Mouse (Mus musculus): ENCODE measurements around the gene Rfwd3. TPM values are rescaled to one million over a fixed set of nuclear protein-coding genes. Genes with fewer than 3 reads are reported as not detected.
"Not testable (repeated sequence)": the region's sequence is repeated elsewhere in the genome, so short reads cannot be mapped to it uniquely, and the experiment has no call there.

The Rfwd3 gene
- polyA plus RNA-seq, 1 experiment from 2014 or later = 80.2 TPM

- WGBS = 83% methylated on average over 4 of the region's 4 CpGs
- H3K36me3 ChIP-seq = peaks cover 91% of the 10 kb centered on the region
- H3K4me2 ChIP-seq = no peak overlapping the region
- no peaks in the 10 kb centered on the region for H3K9me3 ChIP-seq
- H3K9ac ChIP-seq (replicated peaks) = no peak overlapping the region
- H3K27me3 ChIP-seq = no peaks in the 10 kb centered on the region
- no peak overlapping the region for H3K4me3 ChIP-seq (replicated peaks)
- H3K27ac ChIP-seq = no peak overlapping the region
- ATAC-seq (ENCODE audit: insufficient number of reproducible peaks, insufficient read depth, low FRiP score, low TSS enrichment, low read depth) = no peak
- no peaks in the 10 kb centered on the region for H3K4me1 ChIP-seq (replicated peaks)
Measured at GRCm38 (mm10) chr8:111285603-111286002, 14.4 kb downstream of the Rfwd3 start.

GRCm38 (mm10) chr8:111282093-111282492 is 17.9 kb downstream of the Rfwd3 start:
- Histone ChIP-seq H3K4me2 (no peak overlapping the region), H3K4me3 (replicated peaks) (no peak overlapping the region), H3K9me3 (no peaks in the 10 kb centered on the region), H3K36me3 (peaks cover 92% of the 10 kb centered on the region), H3K27ac (no peak overlapping the region), H3K4me1 (replicated peaks) (no peaks in the 10 kb centered on the region), H3K27me3 (no peaks in the 10 kb centered on the region), H3K9ac (replicated peaks) (no peak overlapping the region)
- 88% methylated on average over 3 of the region's 3 CpGs for WGBS
- no peak for ATAC-seq (ENCODE audit: insufficient number of reproducible peaks, insufficient read depth, low FRiP score, low TSS enrichment, low read depth)

GRCm38 (mm10) chr8:111268277-111268676 is 31.7 kb downstream of the Rfwd3 start:
- Histone ChIP-seq H3K9me3 (no peaks in the 10 kb centered on the region), H3K27ac (no peak overlapping the region), H3K36me3 (peaks cover 24% of the 10 kb centered on the region), H3K9ac (replicated peaks) (no peak overlapping the region), H3K4me1 (replicated peaks) (no peaks in the 10 kb centered on the region), H3K27me3 (no peaks in the 10 kb centered on the region), H3K4me2 (no peak overlapping the region), H3K4me3 (replicated peaks) (no peak overlapping the region)
- no peak for ATAC-seq (ENCODE audit: insufficient number of reproducible peaks, insufficient read depth, low FRiP score, low TSS enrichment, low read depth)
- WGBS = 60% methylated on average over 2 of the region's 2 CpGs

GRCm38 (mm10) chr8:111266161-111266560 is 33.9 kb downstream of the Rfwd3 start:
- H3K4me1 ChIP-seq (replicated peaks); H3K4me2 ChIP-seq; H3K9me3 ChIP-seq; H3K4me3 ChIP-seq (replicated peaks); H3K27ac ChIP-seq; H3K9ac ChIP-seq (replicated peaks); H3K27me3 ChIP-seq; ATAC-seq (ENCODE audit: insufficient number of reproducible peaks, insufficient read depth, low FRiP score, low TSS enrichment, low read depth): not testable (repeated sequence)
- H3K36me3 ChIP-seq = peaks cover 15% of the 10 kb centered on the region; the same call in 1 of the 2 replicates
- WGBS = 73% methylated on average over 7 of the region's 7 CpGs

- no peak overlapping the region for H3K9ac ChIP-seq (replicated peaks)
- WGBS = 77% methylated on average over 2 of the region's 2 CpGs
- ATAC-seq (ENCODE audit: insufficient number of reproducible peaks, insufficient read depth, low FRiP score, low TSS enrichment, low read depth) = no peak
Measured at GRCm38 (mm10) chr8:111264693-111265220, 35.3 kb downstream of the Rfwd3 start.

GRCm38 (mm10) chr8:111261981-111262381 is 38.0 kb downstream of the Rfwd3 start:
- WGBS = 83% methylated on average over 4 of the region's 4 CpGs
- Histone ChIP-seq H3K4me3 (replicated peaks) (no peak overlapping the region), H3K36me3 (no peaks in the 10 kb centered on the region), H3K9ac (replicated peaks) (no peak overlapping the region), H3K27ac (no peak overlapping the region), H3K27me3 (no peaks in the 10 kb centered on the region), H3K4me2 (no peak overlapping the region), H3K4me1 (replicated peaks) (peaks cover 6% of the 10 kb centered on the region), H3K9me3 (no peaks in the 10 kb centered on the region)
- no peak for ATAC-seq (ENCODE audit: insufficient number of reproducible peaks, insufficient read depth, low FRiP score, low TSS enrichment, low read depth)

More at GRCm38 (mm10) chr8:111264693-111265220, 35.3 kb downstream of the Rfwd3 start:
- Histone ChIP-seq H3K4me2 (no peak overlapping the region), H3K36me3 (0 out of 2 replicates have a peak, but pooled peaks cover 5% of the 10 kb centered on the region), H3K4me1 (replicated peaks) (no peaks in the 10 kb centered on the region), H3K27me3 (no peaks in the 10 kb centered on the region), H3K27ac (no peak overlapping the region), H3K9me3 (no peaks in the 10 kb centered on the region), H3K4me3 (replicated peaks) (no peak overlapping the region)

- Histone ChIP-seq H3K4me1 (replicated peaks) (peaks cover 6% of the 10 kb centered on the region), H3K27ac (no peak overlapping the region), H3K36me3 (peaks cover 8% of the 10 kb centered on the region; the same call in 1 of the 2 replicates), H3K27me3 (no peaks in the 10 kb centered on the region), H3K4me3 (replicated peaks) (no peak overlapping the region; the same call in 1 of the 2 replicates), H3K9ac (replicated peaks) (no peak overlapping the region), H3K4me2 (peak overlapping the region; percentile 58; the same call in 1 of the 2 replicates), H3K9me3 (no peaks in the 10 kb centered on the region)
- WGBS = 94% methylated on average over 5 of the region's 5 CpGs
- no peak for ATAC-seq (ENCODE audit: insufficient number of reproducible peaks, insufficient read depth, low FRiP score, low TSS enrichment, low read depth)
Measured at GRCm38 (mm10) chr8:111260251-111260650, 39.8 kb downstream of the Rfwd3 start.

- Histone ChIP-seq H3K9me3 (no peaks in the 10 kb centered on the region), H3K36me3 (peaks cover 12% of the 10 kb centered on the region), H3K27ac (peak overlapping the region; percentile 99), H3K4me2 (peak overlapping the region; percentile 58), H3K4me1 (replicated peaks) (peaks cover 6% of the 10 kb centered on the region), H3K4me3 (replicated peaks) (peak overlapping the region; percentile 86), H3K9ac (replicated peaks) (peak overlapping the region; percentile 95), H3K27me3 (no peaks in the 10 kb centered on the region)
- ATAC-seq (ENCODE audit: insufficient number of reproducible peaks, insufficient read depth, low FRiP score, low TSS enrichment, low read depth) = no peak
- 13% methylated on average over 13 of the region's 13 CpGs for WGBS
Measured at GRCm38 (mm10) chr8:111259408-111259741, 40.6 kb downstream of the Rfwd3 start.

GRCm38 (mm10) chr8:111258631-111259407 is 41.2 kb downstream of the Rfwd3 start, which contains the start of gene Glg1:
Gene Glg1 (minus strand): TSS chr8:111259216.
- Histone ChIP-seq H3K4me1 (replicated peaks) (peaks cover 6% of the 10 kb centered on the region), H3K4me3 (replicated peaks) (peak within 1 kb of the TSS; percentile 86), H3K9ac (replicated peaks) (peak within 1 kb of the TSS; percentile 95), H3K27me3 (no peaks in the 10 kb centered on the region), H3K4me2 (peak within 1 kb of the TSS; percentile 58), H3K9me3 (no peaks in the 10 kb centered on the region), H3K36me3 (peaks cover 12% of the 10 kb centered on the region), H3K27ac (peak within 1 kb of the TSS; percentile 99)
- peak; percentile 82 for ATAC-seq (ENCODE audit: insufficient number of reproducible peaks, insufficient read depth, low FRiP score, low TSS enrichment, low read depth)
- under 1% methylated on average over 76 of the region's 76 CpGs for WGBS

- 1% methylated on average over 26 of the region's 26 CpGs for WGBS
- H3K9me3 ChIP-seq = no peaks in the 10 kb centered on the region
- peaks cover 12% of the 10 kb centered on the region for H3K36me3 ChIP-seq
- peak overlapping the region; percentile 86 for H3K4me3 ChIP-seq (replicated peaks)
- 0 out of 2 replicates have a peak, but pooled peaks have one; percentile 38 for ATAC-seq (ENCODE audit: insufficient number of reproducible peaks, insufficient read depth, low FRiP score, low TSS enrichment, low read depth)
- H3K27ac ChIP-seq = peak overlapping the region; percentile 99
- H3K4me2 ChIP-seq = peak overlapping the region; percentile 58
- H3K4me1 ChIP-seq (replicated peaks) = peaks cover 6% of the 10 kb centered on the region
- H3K27me3 ChIP-seq = no peaks in the 10 kb centered on the region
- H3K9ac ChIP-seq (replicated peaks) = peak overlapping the region; percentile 95
Measured at GRCm38 (mm10) chr8:111258010-111258630, 41.9 kb downstream of the Rfwd3 start.

- ATAC-seq (ENCODE audit: insufficient number of reproducible peaks, insufficient read depth, low FRiP score, low TSS enrichment, low read depth) = no peak
- no peak overlapping the region for H3K4me3 ChIP-seq (replicated peaks)
- peaks cover 12% of the 10 kb centered on the region for H3K36me3 ChIP-seq
- no peak overlapping the region for H3K4me2 ChIP-seq
- no peak overlapping the region for H3K9ac ChIP-seq (replicated peaks)
- no peaks in the 10 kb centered on the region for H3K9me3 ChIP-seq
- 87% methylated on average over 4 of the region's 4 CpGs for WGBS
- no peak overlapping the region for H3K27ac ChIP-seq
- H3K27me3 ChIP-seq = no peaks in the 10 kb centered on the region
- peaks cover 9% of the 10 kb centered on the region for H3K4me1 ChIP-seq (replicated peaks)
Measured at GRCm38 (mm10) chr8:111252487-111253112, 47.4 kb downstream of the Rfwd3 start.

Data from limb, embryonic 12.5 days (tissue).